In the genomic region with DNA sequence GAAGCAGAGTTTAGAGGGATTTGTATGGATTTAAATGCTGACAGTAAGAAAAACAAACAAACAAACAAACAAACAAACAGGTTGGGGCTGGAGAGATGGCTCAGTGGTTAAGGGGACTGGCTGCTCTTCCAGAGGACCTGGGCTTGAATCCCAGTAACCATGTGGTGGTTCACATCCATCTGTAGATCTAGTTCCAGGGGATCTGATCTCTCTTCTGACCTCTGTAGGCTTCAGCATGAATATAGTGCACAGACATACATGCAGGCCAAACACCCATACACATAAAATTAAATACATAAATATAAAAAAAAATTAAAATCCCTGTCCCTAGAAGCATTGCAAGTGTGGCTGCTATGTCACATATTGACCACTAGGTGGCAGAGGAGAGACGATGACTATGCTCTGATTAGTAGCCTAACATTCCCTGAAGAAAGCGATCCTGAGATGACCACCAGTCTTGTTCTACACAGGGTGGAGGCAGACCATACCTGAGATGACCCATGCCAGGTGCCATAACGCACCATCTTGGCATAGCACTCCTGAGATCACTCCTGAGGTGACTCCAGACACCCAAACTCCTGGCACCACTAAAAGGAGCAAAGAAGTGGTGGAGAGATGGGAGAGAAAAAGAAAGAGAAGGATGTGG, we compare ENCODE assay signal across 8 mouse cellular contexts.
DNase-seq lines count a peak whose midpoint lies in the region.

No protein-coding gene starts in this region.

- intact Hi-C loops in heart, postnatal 25 days (cut with DNase I): loop anchor here (2.0 to 5.0 kb wide), 2 partner anchors 40 to 494 kb away; no protein-coding TSS in a partner anchor
- intact Hi-C loops in heart, postnatal 10 days (cut with DNase I): loop anchor here (1.0 to 5.0 kb wide), 3 partner anchors 40 to 495 kb away; a partner anchor contains a TSS

- 7% methylated on average over 3 of the region's 3 CpGs for WGBS in midbrain, embryonic 10.5 days

- H3K36me3 ChIP-seq in midbrain, embryonic 10.5 days: no peaks in the 10 kb centered on the region

- H3K4me1 ChIP-seq in midbrain, embryonic 10.5 days: peaks cover 6% of the 10 kb centered on the region; the same call in 1 of the 2 replicates

- peak; percentile 90 for DNase-seq in heart, adult 11 months
- DNase-seq in heart, postnatal 25 days (ENCODE audit: low spot score): no peak
- DNase-seq in Muller cell, postnatal 12 days (ENCODE audit: inconsistent ontology term): peak; percentile 24
- DNase-seq in embryo, embryonic 11 days: peak; percentile 74
- peak; percentile 48 to 64 for DNase-seq in heart, postnatal 10 days
- peak; percentile 56 to 61 for DNase-seq in kidney, postnatal 4 days
- DNase-seq in midbrain, embryonic 10.5 days (ENCODE audit: low spot score): peak; percentile 35
- peak; percentile 51 for DNase-seq in thymus, postnatal 0 days (ENCODE audit: low spot score)

- peak overlapping the region; percentile 42 for H3K27ac ChIP-seq in midbrain, embryonic 10.5 days (replicated peaks)

- no peaks in the 10 kb centered on the region for H3K9me3 ChIP-seq in midbrain, embryonic 10.5 days (replicated peaks)

- no peak overlapping the region for H3K4me3 ChIP-seq in midbrain, embryonic 10.5 days

- peaks cover 6% of the 10 kb centered on the region; the same call in 1 of the 2 replicates for H3K27me3 ChIP-seq in midbrain, embryonic 10.5 days (ENCODE audit: low read depth, poor library complexity, severe bottlenecking)
